Mouse (Mus musculus) lung, postnatal 36 days (tissue): ENCODE measurements around the gene Unk.

ENCODE experiments used
- DNase-seq: peaks from one replicate; pipeline ENCODE4 v3.0.0; 2022; ENCODE audit warnings: mixed read lengths

The Unk gene

GRCm38 (mm10) chr11:116030898-116031845 lies 1.1 kb downstream of the Unk start:
- DNase-seq, result peak; percentile 51

GRCm38 (mm10) chr11:116034584-116034983 lies 4.5 kb downstream of the Unk start:
- no peak for DNase-seq

- no peak for DNase-seq
Observed at GRCm38 (mm10) chr11:116036671-116037070, 6.5 kb downstream of the Unk start.

- no peak for DNase-seq
Observed at GRCm38 (mm10) chr11:116037826-116038225, 7.7 kb downstream of the Unk start.

GRCm38 (mm10) chr11:116040593-116040992 lies 10.5 kb downstream of the Unk start:
- no peak for DNase-seq

GRCm38 (mm10) chr11:116041833-116042232 lies 11.7 kb downstream of the Unk start:
- DNase-seq, result no peak

GRCm38 (mm10) chr11:116042372-116043138 lies 12.4 kb downstream of the Unk start:
- no peak for DNase-seq

- no peak for DNase-seq
Observed at GRCm38 (mm10) chr11:116043286-116043685, 13.2 kb downstream of the Unk start.

GRCm38 (mm10) chr11:116045173-116045572 lies 15.1 kb downstream of the Unk start:
- DNase-seq, result no peak

- peak; percentile 59 for DNase-seq
Observed at GRCm38 (mm10) chr11:116049610-116050009, 19.5 kb downstream of the Unk start.

- peak; percentile 62 for DNase-seq
Observed at GRCm38 (mm10) chr11:116050196-116050595, 20.1 kb downstream of the Unk start.

GRCm38 (mm10) chr11:116053510-116054229 lies 23.5 kb downstream of the Unk start:
- DNase-seq, result peak; percentile 80

- DNase-seq, result no peak
Observed at GRCm38 (mm10) chr11:116055873-116056272, 25.8 kb downstream of the Unk start.

GRCm38 (mm10) chr11:116057237-116057881 lies 27.2 kb downstream of the Unk start:
- DNase-seq, result no peak

- DNase-seq, result no peak
Observed at GRCm38 (mm10) chr11:116058022-116058614, 28.0 kb downstream of the Unk start.

- DNase-seq, result no peak
Observed at GRCm38 (mm10) chr11:116058868-116059690, 29.0 kb downstream of the Unk start.

- no peak for DNase-seq
Observed at GRCm38 (mm10) chr11:116059691-116060025, 29.5 kb downstream of the Unk start.

GRCm38 (mm10) chr11:116060596-116060995 lies 30.5 kb downstream of the Unk start:
- peak; percentile 79 for DNase-seq

GRCm38 (mm10) chr11:116061641-116062415 lies 31.7 kb downstream of the Unk start:
- DNase-seq, result no peak

- no peak for DNase-seq
Observed at GRCm38 (mm10) chr11:116062521-116062920, 32.4 kb downstream of the Unk start.
